Mouse (Mus musculus) forelimb bud, embryonic 11.5 days (tissue): ENCODE measurements around the gene Zdhhc6.

ENCODE experiments used
- DNase-seq: peaks from one replicate; pipeline ENCODE4 v3.0.0-alpha.2; 2012; ENCODE audit warnings: low read depth, low spot score

Zdhhc6 gene

DNA sequence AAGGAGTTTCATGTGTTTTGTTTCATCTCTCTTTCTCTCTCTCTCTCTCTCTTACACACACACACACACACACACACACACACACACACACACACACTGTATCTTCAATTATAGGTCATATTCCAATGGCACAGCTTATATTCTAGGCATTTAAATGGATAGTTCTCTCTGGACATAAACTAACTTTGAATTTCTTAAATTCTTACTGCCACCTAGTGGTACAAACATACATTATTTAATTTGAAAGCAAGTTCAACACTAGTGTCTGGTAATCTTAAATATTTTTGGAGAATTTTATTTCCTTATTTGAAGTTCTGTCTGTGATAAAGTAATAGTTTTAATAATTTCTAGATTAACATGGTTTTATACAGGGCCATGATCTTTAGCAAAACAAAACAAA is 10.8 kb downstream of the Zdhhc6 start:
- DNase-seq: no peak

DNA sequence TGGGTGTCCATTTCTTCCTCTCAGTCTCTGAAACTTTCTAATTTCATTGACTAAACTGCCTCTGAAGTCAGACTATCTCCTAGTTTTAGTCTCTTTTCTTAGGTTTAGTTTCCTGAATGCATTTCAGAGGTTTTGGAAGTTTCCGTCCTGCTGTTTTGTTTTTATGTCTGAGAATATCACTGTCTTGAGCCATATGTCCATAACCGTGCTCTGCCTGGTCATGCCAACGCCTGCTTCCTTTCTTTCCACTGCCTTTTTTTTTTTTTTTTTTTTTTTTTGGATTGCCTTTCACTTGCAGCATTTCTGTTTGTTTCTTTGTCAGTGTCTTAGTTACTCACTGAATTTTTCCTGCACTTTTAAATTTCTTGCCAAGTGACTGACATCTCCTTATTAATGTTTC is 15.3 kb downstream of the Zdhhc6 start:
- DNase-seq: no peak

DNA sequence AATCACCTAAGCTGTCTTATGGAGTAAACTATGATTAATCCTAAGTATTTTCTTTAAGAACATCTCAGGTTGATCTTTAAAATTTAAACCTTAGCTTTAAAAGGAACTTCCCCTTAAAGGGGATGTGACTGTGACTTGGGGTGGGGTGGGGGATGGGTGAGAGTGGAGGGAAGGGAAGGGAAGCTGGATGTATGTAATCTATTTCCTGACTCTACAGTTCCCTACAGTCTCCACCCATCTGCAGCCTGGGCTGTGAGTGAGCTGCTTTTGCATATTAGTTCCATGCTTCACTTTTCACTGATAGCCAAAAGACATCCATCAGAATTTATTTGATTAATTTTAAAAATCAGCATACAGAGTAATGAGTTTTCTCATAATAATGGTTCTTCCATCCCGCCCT is 16.5 kb downstream of the Zdhhc6 start:
- DNase-seq: no peak

DNA sequence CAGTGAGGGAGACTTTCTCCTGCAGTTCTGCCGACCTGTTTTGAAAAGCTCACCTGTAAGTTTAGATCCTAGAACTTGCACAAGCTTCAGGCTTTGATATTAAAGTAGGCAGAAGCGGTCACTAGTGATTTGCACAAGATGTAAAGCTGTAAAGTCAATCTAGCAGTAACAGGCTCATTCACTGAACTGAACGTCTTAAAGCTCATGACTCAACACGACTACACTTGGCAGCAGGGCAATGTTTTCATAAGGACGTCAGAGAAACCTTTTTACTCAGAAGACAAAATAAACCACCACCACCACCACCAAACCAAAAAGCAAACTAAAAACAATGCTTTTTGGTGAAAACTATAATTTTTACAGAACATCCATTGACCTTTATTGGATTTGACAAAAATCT is 17.9 kb downstream of the Zdhhc6 start:
- DNase-seq: no peak

DNA sequence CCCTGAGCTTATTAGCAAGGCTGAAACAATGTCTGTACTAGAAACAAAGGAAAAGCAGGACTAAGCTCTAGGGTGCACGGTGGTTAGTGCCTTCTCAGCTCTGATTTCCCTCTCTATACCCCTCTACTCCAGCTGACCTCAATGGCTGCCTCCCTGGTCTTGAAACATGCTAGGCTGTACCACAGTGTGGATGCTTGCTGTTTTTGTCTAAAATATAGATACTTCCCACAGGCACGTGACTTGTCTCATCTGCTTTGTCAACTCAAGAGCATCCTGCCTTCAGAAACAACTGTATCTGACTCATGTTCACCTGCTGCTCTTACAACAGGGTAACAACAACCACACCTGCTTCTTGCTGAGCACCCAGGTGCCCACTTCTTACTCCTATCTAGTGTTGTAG is 18.3 kb downstream of the Zdhhc6 start:
- DNase-seq: no peak

DNA sequence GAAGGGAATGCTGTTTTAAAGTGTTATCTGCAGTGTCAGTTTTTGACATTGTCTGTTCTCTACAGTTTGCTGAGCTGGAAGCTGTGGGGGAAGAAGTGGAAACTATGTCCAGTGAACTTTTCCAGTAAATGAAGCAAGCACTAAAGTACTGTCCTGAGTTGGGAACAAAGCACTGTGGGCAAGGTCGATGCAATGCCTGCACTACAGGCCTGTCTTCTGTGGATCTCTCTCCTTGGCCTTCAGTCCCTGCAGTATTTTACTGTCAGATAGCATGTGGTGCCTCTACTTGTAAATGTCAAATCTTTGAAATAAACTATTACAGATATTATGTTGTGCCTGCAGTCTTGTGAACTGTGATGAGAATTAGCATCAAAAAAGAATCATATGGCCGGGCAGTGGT is 19.5 kb downstream of the Zdhhc6 start:
- no peak for DNase-seq

DNA sequence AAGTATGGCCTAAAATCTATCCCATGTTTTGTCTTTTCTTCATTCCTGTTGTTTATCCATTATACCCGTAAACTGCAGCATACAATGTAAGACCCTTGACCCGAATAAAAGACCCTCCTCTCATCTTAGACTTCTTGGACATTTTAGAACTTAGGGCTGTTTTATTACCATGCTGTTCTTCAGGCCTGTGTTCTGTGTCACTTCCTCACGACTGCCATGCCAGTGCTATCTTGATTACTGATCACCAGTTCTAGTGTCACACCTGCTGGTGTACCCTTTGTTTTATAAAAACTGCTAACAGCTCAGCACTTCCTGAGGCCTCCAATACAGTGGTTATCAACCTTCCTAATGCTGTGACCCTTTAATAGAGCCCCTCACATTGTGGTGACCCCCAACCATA is 20.3 kb downstream of the Zdhhc6 start:
- no peak for DNase-seq

DNA sequence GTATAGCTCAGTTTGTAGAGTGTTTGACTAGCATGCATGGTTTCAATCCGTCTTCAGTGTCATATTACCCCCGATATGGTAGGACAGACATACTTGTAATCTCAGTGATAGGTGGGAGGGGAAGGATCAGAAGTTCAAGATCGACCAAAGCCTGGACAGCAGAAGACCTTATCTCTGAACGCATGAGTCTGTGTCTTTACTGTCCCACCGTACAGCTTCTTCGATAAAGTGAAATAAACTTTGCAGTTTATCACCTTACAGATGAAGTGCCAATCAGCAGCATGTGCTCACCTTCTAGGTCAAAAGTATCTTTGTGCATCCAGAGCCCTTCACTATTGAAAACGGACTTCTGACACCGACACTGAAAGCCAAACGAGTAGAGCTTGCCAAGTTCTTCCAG is 20.8 kb downstream of the Zdhhc6 start:
- DNase-seq: no peak

DNA sequence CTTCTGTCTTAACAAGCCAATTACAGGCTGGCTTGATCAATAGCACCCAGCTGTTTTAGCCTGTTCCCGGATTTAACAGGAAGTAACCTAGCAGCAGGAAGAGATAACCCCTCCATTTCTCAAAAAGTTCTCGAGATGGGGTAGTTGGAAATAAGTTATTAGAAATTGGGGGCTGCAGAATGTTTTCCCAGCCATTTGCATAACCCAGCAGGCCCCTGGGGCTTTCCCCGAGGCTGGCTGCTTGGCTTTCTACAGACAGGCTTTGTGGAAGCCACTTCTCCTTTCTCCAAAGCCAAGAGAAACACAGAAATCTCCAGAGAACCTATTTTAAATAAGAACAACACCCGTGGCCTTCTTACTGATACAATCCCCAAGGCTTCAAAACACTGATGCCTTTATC is 22.7 kb downstream of the Zdhhc6 start:
- DNase-seq: no peak

DNA sequence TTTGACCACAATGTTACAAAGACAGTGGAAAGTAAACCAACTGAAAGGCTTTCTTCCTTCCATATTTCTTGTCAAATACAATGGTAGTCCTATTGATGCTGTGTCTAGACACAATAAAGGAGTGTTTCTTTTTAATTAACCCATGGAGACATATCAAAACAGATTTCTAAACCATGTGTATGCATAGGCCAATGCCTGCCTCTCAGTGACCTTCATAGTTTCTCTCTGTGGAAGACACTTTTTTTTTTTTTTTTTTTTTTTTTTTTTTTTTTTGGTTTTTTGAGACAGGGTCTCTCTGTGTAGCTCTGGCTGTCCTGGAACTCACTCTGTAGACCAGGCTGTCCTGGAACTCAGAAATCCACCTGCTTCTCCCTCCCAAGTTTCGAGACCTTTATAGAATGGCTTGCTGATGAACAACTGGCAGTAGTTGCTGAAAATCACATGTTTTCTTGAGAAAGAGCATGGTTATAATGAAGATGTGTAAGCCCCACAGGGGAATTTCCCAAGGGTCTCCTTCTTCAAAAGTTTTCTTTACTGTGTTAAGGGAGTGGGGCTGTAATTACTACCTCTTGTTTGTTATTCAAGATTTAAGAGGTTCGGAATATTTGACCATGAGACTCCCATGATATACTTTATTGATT is 23.5 kb downstream of the Zdhhc6 start:
- no peak for DNase-seq

DNA sequence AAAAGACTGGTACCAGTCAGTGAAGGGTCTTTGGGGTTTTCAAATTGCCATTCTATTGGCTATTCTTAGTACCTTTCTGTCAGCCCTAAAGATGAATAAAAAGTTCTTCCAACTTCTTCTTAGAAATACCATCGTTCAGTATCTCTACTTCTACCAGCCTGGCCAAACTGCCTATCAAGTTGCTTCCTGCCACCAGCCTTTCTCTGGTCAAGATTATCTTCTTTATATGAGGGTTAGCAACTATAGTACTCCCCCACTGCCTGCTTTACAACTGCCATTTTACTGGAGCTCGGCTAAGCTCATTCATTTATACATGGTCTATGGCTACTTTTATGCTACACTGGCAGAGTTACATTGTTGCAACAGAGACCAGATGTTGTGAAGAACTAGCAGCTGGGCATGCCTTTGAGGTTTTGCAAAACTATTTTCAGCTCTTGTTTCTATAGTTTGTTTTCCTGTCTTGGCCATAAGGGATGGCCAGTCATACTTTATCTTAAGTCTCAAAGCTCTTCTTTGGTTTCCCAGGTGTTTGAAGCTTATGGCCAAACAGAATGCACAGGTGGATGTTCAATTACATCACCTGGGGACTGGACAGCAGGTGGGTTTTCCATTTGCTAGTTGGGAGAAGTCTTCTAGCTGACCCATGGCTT is 25.1 kb downstream of the Zdhhc6 start:
- no peak for DNase-seq

DNA sequence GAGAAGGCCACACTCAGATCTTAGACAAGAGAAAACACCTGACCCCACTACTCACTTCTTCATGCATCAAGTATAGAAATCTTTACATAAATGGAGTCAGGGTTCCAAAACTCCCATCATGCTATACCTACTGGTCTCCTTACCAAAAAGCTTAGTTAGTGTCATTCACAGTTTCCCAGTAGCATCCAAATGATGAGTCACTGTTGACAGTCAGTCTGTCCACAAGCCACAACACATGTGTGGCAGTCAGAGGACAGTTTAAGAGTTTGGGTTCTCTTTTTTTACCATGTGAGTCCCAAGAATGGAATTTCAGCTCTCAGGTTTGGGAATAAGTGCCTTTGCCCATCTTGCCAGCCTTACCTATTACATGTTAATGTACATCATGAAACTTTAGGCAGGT is 26.9 kb downstream of the Zdhhc6 start:
- DNase-seq: no peak

DNA sequence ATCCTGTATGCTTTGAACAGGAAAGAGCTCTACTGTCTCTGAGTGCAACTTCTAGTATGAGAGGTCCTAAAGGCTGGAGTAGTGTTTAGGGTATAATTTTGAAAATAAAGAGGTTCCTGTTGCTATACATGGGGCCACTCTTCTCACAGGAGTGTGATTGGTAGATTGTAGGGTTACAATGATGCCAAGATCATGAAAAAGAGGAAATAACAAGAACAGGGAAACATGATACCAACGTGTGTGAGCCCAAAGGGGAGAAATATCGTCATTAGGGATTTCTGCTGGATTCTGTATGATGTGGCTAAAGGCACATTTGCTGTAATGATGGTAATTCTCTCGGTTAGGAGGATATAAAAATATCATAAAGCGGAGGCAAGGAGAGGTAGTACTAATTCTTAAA is 29.8 kb downstream of the Zdhhc6 start:
- DNase-seq: no peak

DNA sequence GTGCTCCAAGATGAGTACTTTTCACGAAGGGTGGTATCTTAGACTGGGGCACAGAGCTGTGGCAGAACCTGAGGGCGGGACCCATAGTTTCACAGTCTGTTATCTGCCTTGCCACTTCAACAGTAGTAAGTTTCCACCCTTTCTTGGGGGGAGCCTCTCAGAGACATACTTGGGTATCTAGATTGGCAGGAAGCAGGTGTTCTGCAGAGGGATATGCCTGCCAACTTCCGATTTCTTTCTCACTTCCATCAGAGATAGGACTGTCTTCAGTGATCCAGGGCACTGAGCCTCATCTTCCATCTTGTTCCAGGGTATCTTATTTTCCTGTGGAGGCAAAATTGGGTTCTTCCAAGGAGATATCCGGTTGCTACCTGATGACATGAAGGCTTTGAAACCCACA is 31.7 kb downstream of the Zdhhc6 start:
- DNase-seq: no peak

DNA sequence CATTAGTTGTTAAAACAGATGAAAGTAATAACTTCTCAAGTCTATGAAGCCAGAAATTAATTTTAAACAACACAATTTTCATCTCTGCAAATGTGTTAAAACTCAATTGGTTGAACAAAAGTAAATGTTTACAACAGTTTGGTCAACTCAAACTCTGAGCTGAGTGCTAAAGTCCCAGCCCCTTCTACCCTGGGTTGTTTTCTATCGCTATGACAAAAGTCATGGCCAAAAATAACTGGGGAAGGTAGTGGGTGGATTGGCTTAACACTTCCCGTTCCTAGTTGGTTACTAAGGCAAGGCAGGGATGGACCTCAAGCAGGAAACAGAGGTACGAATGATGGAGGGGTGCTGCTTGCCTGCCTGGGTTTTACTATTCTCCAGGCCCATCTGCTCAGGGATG is 39.1 kb downstream of the Zdhhc6 start:
- DNase-seq: no peak

DNA sequence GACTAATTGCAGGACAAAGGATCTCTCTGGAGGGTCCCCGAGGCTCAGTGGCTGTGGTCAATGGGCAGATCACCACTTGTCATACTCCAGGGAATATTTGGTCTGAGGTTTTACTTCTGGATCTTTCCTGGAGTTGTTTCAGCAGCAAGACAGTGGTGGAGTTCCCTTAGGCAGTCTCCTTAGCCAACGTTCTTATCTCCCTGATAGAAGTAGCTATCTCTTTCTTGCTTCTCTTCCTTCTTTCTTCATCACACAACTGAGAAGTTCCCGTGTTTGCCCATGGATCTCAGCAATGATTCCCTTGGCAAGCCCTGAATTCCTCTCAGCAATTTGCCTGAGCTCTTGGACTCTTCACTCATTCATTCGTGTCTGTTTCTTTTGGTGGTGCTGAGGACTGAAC is 39.7 kb downstream of the Zdhhc6 start:
- DNase-seq: no peak

DNA sequence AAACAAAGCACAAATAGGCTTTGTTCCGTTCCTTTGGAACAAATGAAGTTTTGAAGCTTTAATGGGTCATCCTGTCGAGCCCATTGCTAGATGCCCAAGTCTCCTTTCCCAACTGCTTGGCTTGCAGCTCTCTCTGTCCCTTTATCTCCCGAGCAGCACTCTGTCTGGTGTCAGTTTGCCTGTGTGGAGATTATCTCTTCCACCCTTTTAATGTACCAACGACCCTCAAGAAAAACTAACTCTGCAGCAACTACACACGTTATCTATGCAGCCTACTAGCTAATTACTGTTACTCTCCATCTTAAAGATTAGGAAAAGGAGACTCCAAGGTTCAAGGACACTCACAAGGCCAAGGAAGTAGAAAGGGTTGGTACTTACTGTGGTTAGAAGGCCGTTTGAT is 42.5 kb downstream of the Zdhhc6 start:
- DNase-seq: no peak

DNA sequence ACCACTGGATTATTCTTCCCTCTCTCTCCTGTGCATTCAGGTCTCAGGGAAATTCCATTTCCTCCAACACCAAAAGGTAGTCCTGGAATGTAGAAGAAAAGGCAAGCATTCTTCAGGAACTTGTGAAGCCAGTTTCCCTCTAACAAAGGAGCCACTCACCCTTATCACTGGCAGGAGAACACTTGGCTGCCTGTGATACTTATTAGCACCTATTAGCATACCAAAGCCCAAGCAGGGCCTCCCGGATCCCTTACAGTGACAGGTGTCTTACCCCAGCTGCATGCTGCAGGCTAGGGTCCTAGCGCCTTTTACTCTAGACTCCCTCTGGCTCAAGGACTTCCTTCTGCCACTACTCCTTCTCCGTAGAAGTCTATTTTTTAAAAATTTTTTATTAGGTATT is 44.4 kb downstream of the Zdhhc6 start:
- no peak for DNase-seq

DNA sequence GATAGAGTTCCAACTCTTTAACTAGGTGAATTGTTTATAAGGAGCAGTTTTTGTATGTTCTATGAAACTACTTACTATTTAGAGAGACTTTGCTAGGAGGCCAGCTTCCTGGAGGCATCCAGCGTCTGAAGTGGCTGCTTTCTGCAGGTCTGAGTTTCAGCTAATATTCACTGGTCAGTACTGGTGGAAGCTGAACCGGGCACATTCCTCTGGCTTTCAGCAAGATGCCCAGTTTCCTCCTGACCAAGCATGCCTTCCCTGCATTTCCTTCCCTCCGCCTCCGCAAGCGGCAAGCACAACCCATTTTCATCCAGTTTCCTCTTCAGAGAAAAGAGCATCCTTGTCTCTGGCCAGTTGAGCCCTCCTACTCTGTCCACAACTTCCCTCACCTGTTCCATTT is 46.8 kb downstream of the Zdhhc6 start:
- no peak for DNase-seq

DNA sequence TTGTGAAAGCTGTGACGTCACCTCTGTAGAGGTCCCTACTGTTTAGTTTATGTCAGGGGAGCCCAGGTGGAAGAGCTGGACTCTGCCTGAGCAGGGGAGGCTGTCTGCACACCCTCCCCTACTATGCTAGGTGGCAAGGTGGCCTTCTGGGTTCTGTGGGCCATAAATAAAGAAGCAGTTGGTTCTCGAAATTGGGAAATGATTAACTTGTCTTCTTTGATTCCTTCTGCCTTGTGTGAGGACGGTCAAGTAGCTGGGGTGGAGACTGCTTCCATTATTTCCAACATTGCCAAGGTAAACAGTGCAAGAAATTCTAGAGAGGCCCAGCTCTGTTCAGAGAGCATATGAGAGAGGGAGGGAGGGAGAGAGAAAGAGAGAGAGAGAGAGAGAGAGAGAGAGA is 47.7 kb downstream of the Zdhhc6 start:
- DNase-seq: no peak

DNA sequence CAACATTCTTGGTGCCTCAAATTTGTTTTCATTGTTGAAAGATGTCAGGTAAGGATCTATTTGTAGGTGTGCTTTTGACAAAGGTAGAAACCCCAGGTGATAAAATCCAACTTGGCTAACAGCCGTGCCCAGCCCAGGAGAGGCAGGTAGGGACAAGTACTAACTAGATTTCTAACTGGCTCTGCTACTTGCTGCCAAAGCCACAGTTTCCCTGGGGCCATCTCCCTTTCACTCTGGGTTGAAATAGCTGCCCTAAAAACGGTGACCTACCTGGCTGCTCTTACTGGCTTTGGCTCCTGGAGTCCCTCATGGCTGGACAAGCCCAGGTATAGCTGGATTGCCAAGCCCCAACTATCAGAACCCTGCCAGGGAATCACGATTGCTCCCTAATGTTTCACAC is 49.0 kb downstream of the Zdhhc6 start:
- DNase-seq: no peak

DNA sequence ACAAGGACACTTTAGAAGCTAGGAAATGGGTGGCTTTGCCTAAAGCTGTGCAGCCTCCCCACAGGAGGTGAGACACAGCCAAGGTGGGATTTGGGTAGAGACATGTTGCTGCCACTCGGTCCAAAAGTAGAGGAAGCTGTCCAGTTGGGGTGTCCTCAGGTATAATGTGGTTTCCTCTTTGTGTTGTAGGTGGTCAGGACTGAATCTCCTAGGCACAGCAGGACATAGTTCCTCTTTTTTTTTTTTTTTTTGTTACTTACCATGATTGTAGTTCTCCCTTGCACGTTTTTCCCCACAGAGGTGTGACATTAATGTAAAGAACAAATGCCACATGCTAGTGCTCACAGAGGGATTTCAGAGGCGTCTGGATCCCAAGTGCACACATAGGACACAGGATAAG is 50.6 kb downstream of the Zdhhc6 start:
- no peak for DNase-seq

DNA sequence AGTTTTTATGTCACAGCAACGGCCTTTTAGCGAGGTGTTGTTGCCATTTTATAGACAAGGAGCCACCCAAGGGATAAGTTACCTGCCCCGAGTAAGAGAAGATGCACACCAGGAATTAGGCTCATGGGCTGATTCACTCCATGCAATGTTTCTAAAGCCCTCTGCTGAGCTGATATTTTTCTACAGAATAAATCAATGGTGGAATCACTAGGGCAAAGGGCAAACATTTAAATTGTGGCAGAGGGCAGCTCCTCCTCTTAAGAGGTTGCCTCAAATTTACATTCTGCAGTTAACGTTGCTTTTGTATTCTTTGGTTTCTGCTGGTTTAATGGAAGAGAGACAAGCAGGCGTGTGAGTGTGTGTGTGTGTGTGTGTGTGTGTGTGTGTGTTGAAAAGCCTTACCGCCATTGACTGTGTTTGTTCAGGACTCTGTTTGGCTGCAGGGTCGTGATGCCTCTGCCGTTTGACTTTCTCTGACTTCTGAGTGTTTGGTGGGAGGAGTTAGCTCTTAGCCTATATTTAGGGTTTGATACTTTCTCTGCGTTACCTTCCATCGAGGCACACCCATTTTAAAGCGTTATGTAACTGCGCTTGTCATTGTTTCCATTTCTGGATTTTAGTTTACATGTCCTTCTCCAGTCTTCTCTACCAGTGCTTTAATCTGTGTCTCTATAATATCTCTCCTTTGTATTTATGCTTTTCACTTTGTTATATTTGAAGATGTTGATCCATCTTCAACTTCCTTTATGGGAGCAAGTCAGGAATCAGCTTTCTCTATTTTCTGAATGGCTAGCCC is 55.2 kb downstream of the Zdhhc6 start:
- DNase-seq: no peak
